Mouse (Mus musculus) forebrain, embryonic 14.5 days (tissue): ENCODE measurements around the gene Cdv3. TPM values are rescaled to one million over a fixed set of nuclear protein-coding genes. Genes with fewer than 3 reads are reported as not detected.

Source experiments
- ATAC-seq: fragments of 200-750 bp; cut with Nextera tagmentation; 2 replicates; pipeline ENCODE4 v1.8.0; 2017; ENCODE audit warnings: mild to moderate bottlenecking, moderate library complexity
- DNase-seq: peaks from one replicate; pipeline ENCODE4 v3.0.0-alpha.2; 2015; ENCODE audit warnings: low spot score
- H3K27ac ChIP-seq: fragments of 300-500 bp; sonication (generic); 2 replicates; pipeline ENCODE4 v1.5.1; 2014; ENCODE audit warnings: low read depth, mild to moderate bottlenecking, control low read depth, low read length, moderate library complexity
- H3K27me3 ChIP-seq: fragments of 300-500 bp; sonication (generic); replicated peaks from 2 replicates; pipeline ENCODE4 v1.6.1; 2014; ENCODE audit warnings: low read length, control low read depth, mixed read lengths; ENCODE audit not compliant: control insufficient read depth, insufficient read depth
- H3K36me3 ChIP-seq: fragments of 300-500 bp; sonication (generic); 2 replicates; pipeline ENCODE4 v1.6.1; 2014; ENCODE audit warnings: low read length, control low read depth; ENCODE audit not compliant: control insufficient read depth, insufficient read depth
- H3K4me1 ChIP-seq: fragments of 300-500 bp; sonication (generic); 2 replicates; pipeline ENCODE4 v1.6.1; 2014; ENCODE audit warnings: antibody characterized with exemption, low read length, control low read depth; ENCODE audit not compliant: control insufficient read depth, insufficient read depth
- H3K4me2 ChIP-seq: fragments of 300-500 bp; sonication (generic); 2 replicates; pipeline ENCODE4 v1.6.1; 2014; ENCODE audit warnings: mild to moderate bottlenecking, control low read depth, low read length
- H3K4me3 ChIP-seq: fragments of 300-500 bp; sonication (generic); 2 replicates; pipeline ENCODE4 v1.5.1; 2014; ENCODE audit warnings: low read depth, low read length, control low read depth
- H3K9ac ChIP-seq: fragments of 300-500 bp; sonication (generic); 2 replicates; pipeline ENCODE4 v1.6.1; 2014; ENCODE audit warnings: mild to moderate bottlenecking, low read length, control low read depth, moderate library complexity
- H3K9me3 ChIP-seq: fragments of 300-500 bp; sonication (generic); replicated peaks from 2 replicates; pipeline ENCODE4 v1.6.1; 2016; ENCODE audit warnings: low read length, control low read depth, mixed read lengths; ENCODE audit not compliant: control insufficient read depth
- WGBS: fragments of 180-500 bp; shearing (Covaris S2); extraction: QIAGEN DNeasy Blood & Tissue Kit; methylation state at CpG from one replicate; pipeline ENCODE4 v1.1.7; 2014; 5-methylcytosine and 5-hydroxymethylcytosine counted together
- polyA plus RNA-seq: library from polyadenylated mRNA; unstranded; fragments of >200 nt; fragmentation: Nextera tagmentation; extraction: Ambion mirVana; gene quantifications from 2 replicates; pipeline ENCODE4 v1.2.1, GENCODE M21; 2014

The Cdv3 gene
- polyA plus RNA-seq, 1 experiment from 2014 or later: 74.2 TPM

GRCm38 (mm10) chr9:103378686-103379085, 13.0 kb upstream of the Cdv3 start:
- ATAC-seq (no peak), DNase-seq (no peak)
- no peak overlapping the region for H3K9ac ChIP-seq
- no peaks in the 10 kb centered on the region for H3K36me3 ChIP-seq
- no peaks in the 10 kb centered on the region for H3K9me3 ChIP-seq
- 40% methylated on average over 10 of the region's 10 CpGs for WGBS
- H3K4me1 ChIP-seq: no peaks in the 10 kb centered on the region
- H3K27ac ChIP-seq: no peak overlapping the region
- no peaks in the 10 kb centered on the region for H3K27me3 ChIP-seq
- H3K4me3 ChIP-seq: no peak overlapping the region
- H3K4me2 ChIP-seq: no peak overlapping the region

GRCm38 (mm10) chr9:103376346-103377320, 11.0 kb upstream of the Cdv3 start:
- Histone ChIP-seq H3K4me1 (no peaks in the 10 kb centered on the region), H3K36me3 (no peaks in the 10 kb centered on the region), H3K4me3 (no peak overlapping the region), H3K9ac (no peak overlapping the region), H3K27ac (no peak overlapping the region), H3K9me3 (no peaks in the 10 kb centered on the region), H3K27me3 (no peaks in the 10 kb centered on the region), H3K4me2 (no peak overlapping the region)
- no peak for DNase-seq
- 68% methylated on average over 7 of the region's 7 CpGs for WGBS
- ATAC-seq: no peak

- Histone ChIP-seq H3K4me3 (no peak overlapping the region), H3K27ac (no peak overlapping the region), H3K27me3 (no peaks in the 10 kb centered on the region), H3K36me3 (no peaks in the 10 kb centered on the region), H3K4me1 (no peaks in the 10 kb centered on the region), H3K9me3 (no peaks in the 10 kb centered on the region), H3K9ac (no peak overlapping the region), H3K4me2 (no peak overlapping the region)
- no peak for DNase-seq
- ATAC-seq: no peak
- WGBS: 69% methylated on average over 5 of the region's 5 CpGs
Measured at GRCm38 (mm10) chr9:103372271-103373010, 6.8 kb upstream of the Cdv3 start.

GRCm38 (mm10) chr9:103369951-103370350, 4.3 kb upstream of the Cdv3 start:
- H3K9ac ChIP-seq: no peak overlapping the region
- H3K36me3 ChIP-seq: no peaks in the 10 kb centered on the region
- ATAC-seq (no peak), DNase-seq (no peak)
- H3K4me1 ChIP-seq: peaks cover 5% of the 10 kb centered on the region
- WGBS: 52% methylated on average over 4 of the region's 4 CpGs
- H3K9me3 ChIP-seq: no peaks in the 10 kb centered on the region
- no peak overlapping the region for H3K27ac ChIP-seq
- no peak overlapping the region for H3K4me2 ChIP-seq
- H3K27me3 ChIP-seq: no peaks in the 10 kb centered on the region
- no peak overlapping the region for H3K4me3 ChIP-seq

- H3K27me3 ChIP-seq: no peaks in the 10 kb centered on the region
- H3K9ac ChIP-seq: peak overlapping the region; percentile 51
- peak overlapping the region; percentile 47 for H3K4me2 ChIP-seq
- 60% methylated on average over 9 of the region's 9 CpGs for WGBS
- H3K27ac ChIP-seq: peak overlapping the region; percentile 0; the same call in 1 of the 2 replicates
- H3K9me3 ChIP-seq: no peaks in the 10 kb centered on the region
- ATAC-seq: no peak; the same call in 1 of the 2 replicates
- H3K4me1 ChIP-seq: peaks cover 12% of the 10 kb centered on the region
- peak overlapping the region; percentile 19 for H3K4me3 ChIP-seq
- DNase-seq: no peak
- peaks cover 6% of the 10 kb centered on the region for H3K36me3 ChIP-seq
Measured at GRCm38 (mm10) chr9:103366356-103366755, 716 bp upstream of the Cdv3 start.

- peaks cover 16% of the 10 kb centered on the region for H3K36me3 ChIP-seq
- ATAC-seq: peak; percentile 42
- peak overlapping the region; percentile 93 for H3K27ac ChIP-seq
- H3K27me3 ChIP-seq: no peaks in the 10 kb centered on the region
- peaks cover 12% of the 10 kb centered on the region for H3K4me1 ChIP-seq
- H3K4me2 ChIP-seq: peak overlapping the region; percentile 89
- peak overlapping the region; percentile 87 for H3K9ac ChIP-seq
- WGBS: 2% methylated on average over 62 of the region's 94 CpGs
- no peaks in the 10 kb centered on the region for H3K9me3 ChIP-seq
- peak overlapping the region; percentile 83 for H3K4me3 ChIP-seq
- peak; percentile 49 for DNase-seq
Measured at GRCm38 (mm10) chr9:103364601-103365289, 895 bp downstream of the Cdv3 start.

GRCm38 (mm10) chr9:103363730-103364417, 1.8 kb downstream of the Cdv3 start:
- H3K27ac ChIP-seq: no peak overlapping the region
- no peaks in the 10 kb centered on the region for H3K9me3 ChIP-seq
- under 1% methylated on average over 21 of the region's 21 CpGs for WGBS
- H3K4me3 ChIP-seq: peak overlapping the region; percentile 83
- H3K9ac ChIP-seq: peak overlapping the region; percentile 87
- H3K36me3 ChIP-seq: peaks cover 25% of the 10 kb centered on the region
- H3K4me2 ChIP-seq: peak overlapping the region; percentile 89
- peak; percentile 36 for DNase-seq
- H3K27me3 ChIP-seq: no peaks in the 10 kb centered on the region
- H3K4me1 ChIP-seq: peaks cover 12% of the 10 kb centered on the region
- ATAC-seq: no peak

GRCm38 (mm10) chr9:103363088-103363487, 2.6 kb downstream of the Cdv3 start:
- Histone ChIP-seq H3K9ac (peak overlapping the region; percentile 87; the same call in 1 of the 2 replicates), H3K4me1 (peaks cover 12% of the 10 kb centered on the region), H3K27ac (no peak overlapping the region), H3K36me3 (peaks cover 32% of the 10 kb centered on the region), H3K9me3 (no peaks in the 10 kb centered on the region), H3K27me3 (no peaks in the 10 kb centered on the region), H3K4me2 (peak overlapping the region; percentile 89), H3K4me3 (peak overlapping the region; percentile 83; the same call in 1 of the 2 replicates)
- no peak for DNase-seq
- 63% methylated on average over 6 of the region's 6 CpGs for WGBS
- no peak for ATAC-seq
